Mouse (Mus musculus): ENCODE measurements around the gene Rnf115. TPM values are rescaled to one million over a fixed set of nuclear protein-coding genes. Genes with fewer than 3 reads are reported as not detected.
"Not testable (repeated sequence)": the region's sequence is repeated elsewhere in the genome, so short reads cannot be mapped to it uniquely, and the experiment has no call there.

Gene Rnf115
- 56.6 and 57.2 TPM in 2 replicates for polyA plus RNA-seq (2015; fragmentation: Nextera tagmentation; extraction: Ambion mirVana)

DNA sequence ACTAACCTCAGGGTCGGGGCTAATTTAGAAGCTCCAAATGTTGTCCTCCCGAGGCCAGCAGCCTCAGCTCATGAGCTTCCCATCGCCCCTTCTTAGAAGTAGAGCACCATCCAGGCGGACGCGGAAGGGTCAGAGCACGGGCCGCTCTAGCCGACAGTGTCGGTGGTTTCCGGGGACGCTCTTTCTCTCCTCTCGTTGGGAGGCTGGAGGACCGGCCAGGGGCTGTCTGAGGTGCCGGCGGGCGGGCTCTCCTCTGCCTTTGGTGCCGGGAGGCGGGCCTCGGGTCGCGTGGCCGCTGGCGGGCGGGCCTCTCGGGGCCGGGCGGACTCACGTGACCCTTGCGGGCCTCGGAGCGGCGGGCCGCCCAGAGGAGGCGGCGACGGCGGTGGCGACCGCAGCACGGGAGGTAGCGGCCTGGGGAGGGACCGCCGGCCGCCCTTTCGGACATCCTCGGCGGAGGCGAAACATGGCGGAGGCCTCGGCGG, at the start of gene Rnf115, which contains the start of gene Polr3c:
TSS of gene Rnf115 (plus strand) at position 322 of the 485 bp plus-strand sequence.
TSS of gene Polr3c (minus strand) at position 286 of the 485 bp plus-strand sequence.
- Histone ChIP-seq H3K9me3 (replicated peaks) (no peaks in the 10 kb centered on the region), H3K27ac (peak within 1 kb of the TSS; percentile 79), H3K4me1 (peaks cover 28% of the 10 kb centered on the region), H3K36me3 (peaks cover 23% of the 10 kb centered on the region), H3K27me3 (no peaks in the 10 kb centered on the region), H3K9ac (peak within 1 kb of the TSS; percentile 84), H3K4me2 (peak within 1 kb of the TSS; percentile 68), H3K4me3 (replicated peaks) (peak within 1 kb of the TSS; percentile 67)
- under 1% methylated on average over 46 of the region's 52 CpGs for WGBS
- peak; percentile 99 for ATAC-seq (replicated peaks; ENCODE audit: low FRiP score)

GRCm38 (mm10) chr3:96678456-96678855, 49.0 kb upstream of the Rnf115 start:
- peaks cover 22% of the 10 kb centered on the region for H3K4me1 ChIP-seq
- H3K27ac ChIP-seq, result no peak overlapping the region
- ATAC-seq (replicated peaks; ENCODE audit: low FRiP score), result no peak
- no peaks in the 10 kb centered on the region for H3K9me3 ChIP-seq (replicated peaks)
- no peak overlapping the region for H3K4me2 ChIP-seq
- no peak overlapping the region for H3K9ac ChIP-seq
- no peaks in the 10 kb centered on the region for H3K36me3 ChIP-seq
- WGBS, result 69% methylated on average over 7 of the region's 7 CpGs
- H3K27me3 ChIP-seq, result peaks cover 32% of the 10 kb centered on the region; the same call in 1 of the 2 replicates
- no peak overlapping the region for H3K4me3 ChIP-seq (replicated peaks)

DNA sequence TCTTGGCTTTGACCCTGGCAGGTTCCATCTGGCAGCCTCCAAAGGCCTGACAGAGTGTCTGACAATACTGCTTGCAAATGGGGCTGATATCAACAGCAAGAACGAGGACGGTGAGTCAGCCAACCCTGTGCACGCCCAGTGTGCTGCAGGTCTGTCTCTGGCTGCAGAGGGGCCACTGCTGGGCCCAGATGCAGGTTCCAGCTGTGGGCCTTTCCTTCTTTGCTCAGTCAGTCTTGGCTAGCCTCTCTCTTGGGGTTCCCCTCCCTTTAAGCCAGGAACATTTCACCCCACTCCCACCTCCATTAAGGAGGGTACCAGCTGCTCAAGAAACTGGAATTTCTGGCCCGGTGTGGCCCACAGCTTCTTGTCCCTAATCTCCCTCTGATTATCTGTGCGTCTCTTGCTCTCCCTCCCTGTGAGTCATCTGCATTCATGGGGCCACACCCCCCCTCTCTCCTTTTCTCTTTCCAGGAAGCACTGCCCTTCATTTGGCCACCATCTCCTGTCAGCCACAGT, 48.2 kb upstream of the Rnf115 start:
- H3K9me3 ChIP-seq (replicated peaks), result no peaks in the 10 kb centered on the region
- ATAC-seq (replicated peaks; ENCODE audit: low FRiP score), result no peak
- no peak overlapping the region for H3K27ac ChIP-seq
- peaks cover 15% of the 10 kb centered on the region for H3K4me1 ChIP-seq
- no peak overlapping the region for H3K4me3 ChIP-seq (replicated peaks)
- no peaks in the 10 kb centered on the region for H3K36me3 ChIP-seq
- H3K4me2 ChIP-seq, result no peak overlapping the region
- H3K9ac ChIP-seq, result no peak overlapping the region
- peaks cover 39% of the 10 kb centered on the region for H3K27me3 ChIP-seq
- WGBS, result 34% methylated on average over 5 of the region's 5 CpGs

GRCm38 (mm10) chr3:96680269-96680956, 47.1 kb upstream of the Rnf115 start:
- H3K9ac ChIP-seq, result no peak overlapping the region
- H3K27ac ChIP-seq, result no peak overlapping the region
- no peak overlapping the region for H3K4me3 ChIP-seq (replicated peaks)
- H3K36me3 ChIP-seq, result no peaks in the 10 kb centered on the region
- H3K4me1 ChIP-seq, result peaks cover 14% of the 10 kb centered on the region
- H3K4me2 ChIP-seq, result no peak overlapping the region
- no peak for ATAC-seq (replicated peaks; ENCODE audit: low FRiP score)
- WGBS, result 25% methylated on average over 12 of the region's 12 CpGs
- no peaks in the 10 kb centered on the region for H3K9me3 ChIP-seq (replicated peaks)
- peaks cover 48% of the 10 kb centered on the region for H3K27me3 ChIP-seq

- Histone ChIP-seq H3K36me3 (no peaks in the 10 kb centered on the region), H3K27me3 (peaks cover 54% of the 10 kb centered on the region), H3K9me3 (replicated peaks) (no peaks in the 10 kb centered on the region), H3K4me1 (peaks cover 10% of the 10 kb centered on the region), H3K4me3 (replicated peaks) (no peak overlapping the region), H3K9ac (no peak overlapping the region), H3K27ac (no peak overlapping the region), H3K4me2 (no peak overlapping the region)
- WGBS, result 77% methylated on average over 3 of the region's 3 CpGs
- ATAC-seq (replicated peaks; ENCODE audit: low FRiP score), result no peak
These were observed 44.0 kb upstream of the Rnf115 start for GRCm38 (mm10) chr3:96683496-96683895.

GRCm38 (mm10) chr3:96684151-96684821, 43.2 kb upstream of the Rnf115 start:
- Histone ChIP-seq H3K9ac (no peak overlapping the region), H3K4me1 (peaks cover 10% of the 10 kb centered on the region), H3K4me3 (replicated peaks) (peak overlapping the region; percentile 28), H3K36me3 (no peaks in the 10 kb centered on the region), H3K4me2 (peak overlapping the region; percentile 60), H3K27me3 (peaks cover 60% of the 10 kb centered on the region), H3K9me3 (replicated peaks) (no peaks in the 10 kb centered on the region), H3K27ac (no peak overlapping the region)
- no peak for ATAC-seq (replicated peaks; ENCODE audit: low FRiP score)
- 54% methylated on average over 17 of the region's 17 CpGs for WGBS

- 19% methylated on average over 28 of the region's 28 CpGs for WGBS
- peak overlapping the region; percentile 60 for H3K4me2 ChIP-seq
- H3K27me3 ChIP-seq, result peaks cover 60% of the 10 kb centered on the region
- no peaks in the 10 kb centered on the region for H3K9me3 ChIP-seq (replicated peaks)
- H3K36me3 ChIP-seq, result no peaks in the 10 kb centered on the region
- H3K4me1 ChIP-seq, result peaks cover 10% of the 10 kb centered on the region
- peak overlapping the region; percentile 28 for H3K4me3 ChIP-seq (replicated peaks)
- no peak overlapping the region for H3K27ac ChIP-seq
- H3K9ac ChIP-seq, result no peak overlapping the region
- no peak for ATAC-seq (replicated peaks; ENCODE audit: low FRiP score)
These were observed 42.7 kb upstream of the Rnf115 start for GRCm38 (mm10) chr3:96684822-96685156.

- peaks cover 50% of the 10 kb centered on the region for H3K27me3 ChIP-seq
- not testable (repeated sequence) for H3K36me3 ChIP-seq; H3K27ac ChIP-seq; ATAC-seq (replicated peaks; ENCODE audit: low FRiP score); H3K9ac ChIP-seq; H3K4me1 ChIP-seq; H3K4me2 ChIP-seq; H3K4me3 ChIP-seq (replicated peaks); H3K9me3 ChIP-seq (replicated peaks)
- 92% methylated on average over 5 of the region's 5 CpGs for WGBS
These were observed 41.4 kb upstream of the Rnf115 start for GRCm38 (mm10) chr3:96686057-96686456.

- Histone ChIP-seq H3K4me1 (peaks cover 13% of the 10 kb centered on the region), H3K4me2 (no peak overlapping the region), H3K27ac (no peak overlapping the region), H3K36me3 (no peaks in the 10 kb centered on the region), H3K4me3 (replicated peaks) (no peak overlapping the region), H3K9me3 (replicated peaks) (no peaks in the 10 kb centered on the region), H3K27me3 (peaks cover 33% of the 10 kb centered on the region), H3K9ac (no peak overlapping the region)
- 83% methylated on average over 11 of the region's 11 CpGs for WGBS
- no peak for ATAC-seq (replicated peaks; ENCODE audit: low FRiP score)
These were observed 38.6 kb upstream of the Rnf115 start for GRCm38 (mm10) chr3:96688854-96689253.

- no peak overlapping the region for H3K9ac ChIP-seq
- no peak overlapping the region for H3K4me3 ChIP-seq (replicated peaks)
- H3K36me3 ChIP-seq, result no peaks in the 10 kb centered on the region
- no peaks in the 10 kb centered on the region for H3K9me3 ChIP-seq (replicated peaks)
- 56% methylated on average over 3 of the region's 3 CpGs for WGBS
- no peak for ATAC-seq (replicated peaks; ENCODE audit: low FRiP score)
- no peak overlapping the region for H3K4me2 ChIP-seq
- peaks cover 22% of the 10 kb centered on the region; the same call in 1 of the 2 replicates for H3K27me3 ChIP-seq
- peaks cover 9% of the 10 kb centered on the region; the same call in 1 of the 2 replicates for H3K4me1 ChIP-seq
- no peak overlapping the region for H3K27ac ChIP-seq
These were observed 37.2 kb upstream of the Rnf115 start for GRCm38 (mm10) chr3:96690298-96690697.

- H3K4me2 ChIP-seq, result no peak overlapping the region
- peaks cover 19% of the 10 kb centered on the region for H3K4me1 ChIP-seq
- 0 out of 2 replicates have a peak, but pooled peaks cover 15% of the 10 kb centered on the region for H3K27me3 ChIP-seq
- 0 out of 2 replicates have a peak overlapping the region, but pooled peaks have one; percentile 2 for H3K27ac ChIP-seq
- no peaks in the 10 kb centered on the region for H3K36me3 ChIP-seq
- no peak overlapping the region for H3K4me3 ChIP-seq (replicated peaks)
- no peak overlapping the region for H3K9ac ChIP-seq
- no peak for ATAC-seq (replicated peaks; ENCODE audit: low FRiP score)
- H3K9me3 ChIP-seq (replicated peaks), result no peaks in the 10 kb centered on the region
- 26% methylated on average over 3 of the region's 3 CpGs for WGBS
These were observed 35.0 kb upstream of the Rnf115 start for GRCm38 (mm10) chr3:96692506-96692905.

DNA sequence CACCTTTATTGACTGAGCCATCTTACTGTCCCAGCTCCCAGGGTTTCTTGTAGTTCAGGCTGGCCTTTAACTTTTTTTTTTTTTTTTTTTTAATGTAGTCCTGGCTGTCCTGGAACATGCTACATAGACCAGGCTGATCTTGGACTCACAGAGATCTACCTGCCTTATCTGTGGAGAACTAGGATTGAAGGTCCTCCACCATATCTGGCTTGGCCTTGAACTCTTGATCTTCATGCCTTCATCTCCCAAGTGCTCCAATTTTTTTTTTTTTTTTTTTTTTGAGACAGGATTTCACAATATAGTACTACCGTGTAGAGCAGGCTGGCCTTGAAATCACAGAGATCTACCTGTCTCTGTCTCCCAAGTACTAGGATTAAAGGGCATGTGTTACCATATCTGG, 33.9 kb upstream of the Rnf115 start:
- H3K4me3 ChIP-seq (replicated peaks), result no peak overlapping the region
- H3K27me3 ChIP-seq, result 0 out of 2 replicates have a peak, but pooled peaks cover 15% of the 10 kb centered on the region
- 91% methylated on average over 1 of the region's 1 CpGs for WGBS
- no peak overlapping the region for H3K9ac ChIP-seq
- peaks cover 28% of the 10 kb centered on the region for H3K4me1 ChIP-seq
- ATAC-seq (replicated peaks; ENCODE audit: low FRiP score), result no peak
- H3K36me3 ChIP-seq, result no peaks in the 10 kb centered on the region
- H3K4me2 ChIP-seq, result no peak overlapping the region
- no peak overlapping the region for H3K27ac ChIP-seq
- no peaks in the 10 kb centered on the region for H3K9me3 ChIP-seq (replicated peaks)

Measured in kidney, embryonic 15.5 days (tissue).